Mouse (Mus musculus) MEL (cell line): ENCODE results near the gene Vipr2. TPM values are rescaled to one million over a fixed set of nuclear protein-coding genes. Genes with fewer than 3 reads are reported as not detected.

ENCODE experiments used
- DNase-seq: peaks from one replicate; pipeline ENCODE4 v3.0.0; 2011; ENCODE audit warnings: low read depth, low spot score
- H3K27ac ChIP-seq: 2 replicates; pipeline ENCODE4 v1.5.1; 2012; ENCODE audit warnings: low read depth, mild to moderate bottlenecking, control low read depth, low read length, moderate library complexity; ENCODE audit not compliant: control insufficient read depth
- H3K27me3 ChIP-seq, 2 experiments: fragments of 150-350 bp in 1 of 2; sonication (generic) in 1 of 2; 2 replicates each; pipeline ENCODE4 v1.6.1; 2012; ENCODE audit warnings: low read length in 2 of 2, mild to moderate bottlenecking in 2 of 2, improper control_type of control experiment in 1 of 2, moderate library complexity in 1 of 2; ENCODE audit not compliant: insufficient read depth in 2 of 2, control insufficient read depth in 1 of 2
- H3K36me3 ChIP-seq, 2 experiments: 2 replicates each; pipeline ENCODE4 v1.6.1; 2012 to 2014; ENCODE audit warnings: low read length in 2 of 2, improper control_type of control experiment in 1 of 2, inconsistent platforms in 1 of 2, mild to moderate bottlenecking in 1 of 2; ENCODE audit not compliant: insufficient read depth in 2 of 2, control insufficient read depth in 1 of 2
- H3K4me1 ChIP-seq, 2 experiments: fragments of 150-350 bp in 1 of 2; sonication (generic) in 1 of 2; 2 replicates each; pipeline ENCODE4 v1.6.1; 2012; ENCODE audit warnings: low read length in 2 of 2, improper control_type of control experiment in 1 of 2, mild to moderate bottlenecking in 1 of 2; ENCODE audit not compliant: insufficient read depth in 2 of 2, control insufficient read depth in 1 of 2
- H3K4me3 ChIP-seq, 2 experiments: fragments of 150-350 bp in 1 of 2; sonication (generic) in 1 of 2; 2 replicates each; pipeline ENCODE4 v1.5.1; 2012; ENCODE audit warnings: low read depth in 2 of 2, low read length in 2 of 2, mild to moderate bottlenecking in 2 of 2, moderate library complexity in 2 of 2, control low read depth in 1 of 2, improper control_type of control experiment in 1 of 2; ENCODE audit not compliant: control insufficient read depth in 1 of 2, insufficient read depth in 1 of 2
- H3K79me2 ChIP-seq: 2 replicates; pipeline ENCODE4 v1.6.1; 2012; ENCODE audit warnings: mild to moderate bottlenecking, low read length, moderate library complexity; ENCODE audit not compliant: control insufficient read depth, poor library complexity, insufficient read depth
- H3K9ac ChIP-seq: 2 replicates; pipeline ENCODE4 v1.6.1; 2012; ENCODE audit warnings: low read depth, mild to moderate bottlenecking, control low read depth, low read length, moderate library complexity; ENCODE audit not compliant: control insufficient read depth, poor library complexity, severe bottlenecking
- H3K9me3 ChIP-seq: fragments of 150-350 bp; sonication (generic); replicated peaks from 2 replicates; pipeline ENCODE4 v1.6.1; 2012; ENCODE audit warnings: mild to moderate bottlenecking, low read length, improper control_type of control experiment, moderate library complexity; ENCODE audit not compliant: insufficient read depth
- BHLHE40 ChIP-seq: IDR thresholded peaks from 2 replicates; pipeline ENCODE4 v1.6.1; 2012; ENCODE audit warnings: low read depth, mild to moderate bottlenecking, inconsistent platforms, low read length, improper control_type of control experiment, borderline replicate concordance
- CHD1 ChIP-seq: IDR thresholded peaks from 2 replicates; pipeline ENCODE4 v1.6.1; 2012; ENCODE audit warnings: low read depth, mild to moderate bottlenecking, inconsistent platforms, low read length, improper control_type of control experiment
- CHD2 ChIP-seq: IDR thresholded peaks from 2 replicates; pipeline ENCODE4 v1.6.1; 2011; ENCODE audit warnings: low read length, improper control_type of control experiment
- CTCF ChIP-seq, 3 experiments: IDR thresholded peaks in 2 of 3; conservative IDR thresholded peaks in 1 of 3; 2 replicates each; pipeline ENCODE4 v1.5.1; 2011 to 2012; ENCODE audit warnings: low read length in 3 of 3, low read depth in 2 of 3, mild to moderate bottlenecking in 2 of 3, improper control_type of control experiment in 1 of 3, inconsistent platforms in 1 of 3, mixed read lengths in 1 of 3, moderate library complexity in 1 of 3; ENCODE audit not compliant: control insufficient read depth in 1 of 3, insufficient read depth in 1 of 3, poor library complexity in 1 of 3, severe bottlenecking in 1 of 3
- E2F4 ChIP-seq: IDR thresholded peaks from 2 replicates; pipeline ENCODE4 v1.6.1; 2011; ENCODE audit warnings: low read depth, low read length, improper control_type of control experiment, borderline replicate concordance
- EP300 ChIP-seq, 2 experiments: IDR thresholded peaks; 2 replicates each; pipeline ENCODE4 v1.6.1; 2011; ENCODE audit warnings: improper control_type of control experiment in 2 of 2, low read length in 2 of 2, low read depth in 1 of 2, mild to moderate bottlenecking in 1 of 2
- ETS1 ChIP-seq: IDR thresholded peaks from 2 replicates; pipeline ENCODE4 v1.6.1; 2012; ENCODE audit warnings: low read depth, mild to moderate bottlenecking, inconsistent platforms, low read length, improper control_type of control experiment, moderate library complexity
- GATA1 ChIP-seq: IDR thresholded peaks from 2 replicates; pipeline ENCODE4 v1.6.1; 2011; ENCODE audit warnings: low read depth, low read length, improper control_type of control experiment
- HCFC1 ChIP-seq: IDR thresholded peaks from 2 replicates; pipeline ENCODE4 v1.6.1; 2012; ENCODE audit warnings: low read depth, mild to moderate bottlenecking, inconsistent platforms, low read length, improper control_type of control experiment, moderate library complexity
- JUND ChIP-seq: IDR thresholded peaks from 2 replicates; pipeline ENCODE4 v1.6.1; 2011; ENCODE audit warnings: low read depth, mild to moderate bottlenecking, improper control_type of control experiment, low read length
- KAT2A ChIP-seq: conservative IDR thresholded peaks from 2 replicates; pipeline ENCODE4 v1.6.1; 2012; ENCODE audit warnings: low read depth, low read length, improper control_type of control experiment, inconsistent platforms
- MAFK ChIP-seq: IDR thresholded peaks from 2 replicates; pipeline ENCODE4 v1.6.1; 2011; ENCODE audit warnings: low read depth, mild to moderate bottlenecking, low read length, improper control_type of control experiment, borderline replicate concordance
- MAX ChIP-seq: IDR thresholded peaks from 2 replicates; pipeline ENCODE4 v1.6.1; 2011; ENCODE audit warnings: low read length, improper control_type of control experiment
- MAZ ChIP-seq: IDR thresholded peaks from 2 replicates; pipeline ENCODE4 v1.6.1; 2012; ENCODE audit warnings: low read depth, mild to moderate bottlenecking, inconsistent platforms, low read length, improper control_type of control experiment
- MEF2A ChIP-seq: IDR thresholded peaks from 2 replicates; pipeline ENCODE4 v1.6.1; 2014; ENCODE audit warnings: low read depth, mild to moderate bottlenecking, inconsistent platforms, low read length, improper control_type of control experiment; ENCODE audit not compliant: poor library complexity, insufficient replicate concordance, severe bottlenecking; ENCODE audit errors: extremely low read depth
- MYB ChIP-seq: IDR thresholded peaks from 2 replicates; pipeline ENCODE4 v1.6.1; 2011; ENCODE audit warnings: mild to moderate bottlenecking, low read depth, low read length, improper control_type of control experiment
- MYC ChIP-seq: IDR thresholded peaks from 2 replicates; pipeline ENCODE4 v1.6.1; 2011; ENCODE audit warnings: low read depth, mild to moderate bottlenecking, low read length, improper control_type of control experiment, moderate library complexity
- NELFE ChIP-seq: IDR thresholded peaks from 2 replicates; pipeline ENCODE4 v1.6.1; 2011; ENCODE audit warnings: low read depth, low read length, improper control_type of control experiment
- NRF1 ChIP-seq: IDR thresholded peaks from 2 replicates; pipeline ENCODE4 v1.6.1; 2014; ENCODE audit warnings: low read depth, mild to moderate bottlenecking, inconsistent platforms, low read length, improper control_type of control experiment, moderate library complexity; ENCODE audit not compliant: poor library complexity, insufficient read depth, severe bottlenecking
- POLR2A ChIP-seq, 2 experiments: IDR thresholded peaks; 2 replicates each; pipeline ENCODE4 v1.6.1; 2011 to 2012; ENCODE audit warnings: low read length in 2 of 2, mild to moderate bottlenecking in 2 of 2, control low read depth in 1 of 2, improper control_type of control experiment in 1 of 2, low read depth in 1 of 2, moderate library complexity in 1 of 2; ENCODE audit not compliant: control insufficient read depth in 1 of 2, insufficient read depth in 1 of 2, poor library complexity in 1 of 2
- POLR2AphosphoS2 ChIP-seq: IDR thresholded peaks from 2 replicates; pipeline ENCODE4 v1.6.1; 2011; ENCODE audit warnings: low read length, improper control_type of control experiment
- RAD21 ChIP-seq: IDR thresholded peaks from 2 replicates; pipeline ENCODE4 v1.6.1; 2011; ENCODE audit warnings: mild to moderate bottlenecking, low read depth, low read length, improper control_type of control experiment
- RCOR1 ChIP-seq: IDR thresholded peaks from 2 replicates; pipeline ENCODE4 v1.6.1; 2012; ENCODE audit warnings: low read depth, mild to moderate bottlenecking, inconsistent platforms, low read length, improper control_type of control experiment
- TAL1 ChIP-seq: IDR thresholded peaks from 2 replicates; pipeline ENCODE4 v1.6.1; 2012; ENCODE audit warnings: mild to moderate bottlenecking, inconsistent platforms, low read length, moderate library complexity, mixed read lengths
- TBP ChIP-seq: IDR thresholded peaks from 2 replicates; pipeline ENCODE4 v1.8.0; 2011; ENCODE audit warnings: low read depth, low read length, improper control_type of control experiment
- UBTF ChIP-seq: IDR thresholded peaks from 2 replicates; pipeline ENCODE4 v1.6.1; 2012; ENCODE audit warnings: low read depth, mild to moderate bottlenecking, inconsistent platforms, low read length, improper control_type of control experiment, moderate library complexity, borderline replicate concordance; ENCODE audit not compliant: insufficient read depth
- USF1 ChIP-seq: IDR thresholded peaks from 2 replicates; pipeline ENCODE4 v1.6.1; 2014; ENCODE audit warnings: low read depth, mild to moderate bottlenecking, inconsistent platforms, low read length, improper control_type of control experiment, moderate library complexity
- USF2 ChIP-seq, 2 experiments: IDR thresholded peaks; 2 replicates each; pipeline ENCODE4 v1.6.1; 2011 to 2012; ENCODE audit warnings: improper control_type of control experiment in 2 of 2, low read length in 2 of 2, borderline replicate concordance in 1 of 2, inconsistent platforms in 1 of 2, low read depth in 1 of 2, mild to moderate bottlenecking in 1 of 2; ENCODE audit not compliant: insufficient read depth in 1 of 2
- ZMIZ1 ChIP-seq: IDR thresholded peaks from 2 replicates; pipeline ENCODE4 v1.6.1; 2012; ENCODE audit warnings: low read depth, mild to moderate bottlenecking, inconsistent platforms, low read length, improper control_type of control experiment, moderate library complexity
- ZNF384 ChIP-seq: IDR thresholded peaks from 2 replicates; pipeline ENCODE4 v1.6.1; 2012; ENCODE audit warnings: low read depth, mild to moderate bottlenecking, inconsistent platforms, low read length, improper control_type of control experiment
- polyA plus RNA-seq, 2 experiments: library from polyadenylated mRNA; stranded (reverse) in 1 of 2; unstranded in 1 of 2; fragments of >175 nt in 1 of 2; fragments of >200 nt in 1 of 2; gene quantifications; 2 replicates each; pipeline versions ENCODE4 v1.2.1 to v1.2.4; 2012; ENCODE audit warnings: low replicate concordance in 2 of 2, low read depth in 1 of 2; ENCODE audit not compliant: insufficient read length in 2 of 2, insufficient read depth in 1 of 2, missing spikeins in 1 of 2
- total RNA-seq: library from RNA; depleted of rRNA; stranded (reverse); fragments of 300-350 nt; gene quantifications from 2 replicates; pipeline ENCODE4 v1.2.3, GENCODE M21; 2012

The Vipr2 gene
- total and polyA plus RNA-seq, 3 experiments: not detected

GRCm38 (mm10) chr12:116044785-116045184 is 32.7 kb upstream of the Vipr2 start (continued):
- TF ChIP-seq ETS1 (peak; percentile 52), GATA1 (no peak; the same call in 1 of the 2 replicates), ZNF384 (peak; percentile 92), HCFC1 (peak; percentile 41; the same call in 1 of the 2 replicates), CHD2 (no peak), CHD1 (no peak), KAT2A (no peak), ZMIZ1 (no peak), RAD21 (no peak), POLR2A (IDR thresholded peaks at IDR 0.05; ENCODE audit: control insufficient read depth in 1 of 2, insufficient read depth in 1 of 2, low read depth in 1 of 2, low read length in 2 of 2, poor library complexity in 1 of 2) (peak in 1 of 2 experiments; percentile 55; a peak in 1 of 4 replicates), BHLHE40 (no peak), EP300 (IDR thresholded peaks at IDR 0.05; ENCODE audit: low read depth in 1 of 2, low read length in 2 of 2) (no peak)

GRCm38 (mm10) chr12:116047440-116048377 is 29.8 kb upstream of the Vipr2 start, which contains the start of gene Zfp386:
TSS of gene Zfp386 (plus strand) at chr12:116047724.
- Histone ChIP-seq H3K9ac (peak within 1 kb of the TSS; percentile 83), H3K4me3 (peak within 1 kb of the TSS; percentile 67 to 75), H3K9me3 (no peaks in the 10 kb centered on the region), H3K36me3 (peaks cover 2 to 12% of the 10 kb centered on the region in 2 experiments; a peak in 3 of 4 replicates), H3K79me2 (peaks cover 32% of the 10 kb centered on the region), H3K27ac (peak within 1 kb of the TSS; percentile 85), H3K27me3 (no peaks in the 10 kb centered on the region), H3K4me1 (peaks cover 8 to 11% of the 10 kb centered on the region in 2 experiments; a peak in 3 of 4 replicates)
- DNase-seq: peak; percentile 100
- no peak for TF ChIP-seq MAFK
- TF ChIP-seq RCOR1: peak; percentile 49
- peak; percentile 67; the same call in 1 of the 2 replicates for TF ChIP-seq KAT2A
- TF ChIP-seq MAX: peak; percentile 69
- no peak for TF ChIP-seq CTCF (IDR thresholded peaks at IDR 0.05 in 2 of 3, conservative IDR thresholded peaks at IDR 0.05 in 1 of 3; ENCODE audit: control insufficient read depth in 1 of 3, insufficient read depth in 1 of 3, low read depth in 2 of 3, low read length in 3 of 3, poor library complexity in 1 of 3, severe bottlenecking in 1 of 3)
- TF ChIP-seq GATA1: peak; percentile 64; the same call in 1 of the 2 replicates
- TF ChIP-seq MAZ: no peak; the same call in none of the 2 replicates
- TF ChIP-seq POLR2A (IDR thresholded peaks at IDR 0.05; ENCODE audit: control insufficient read depth in 1 of 2, insufficient read depth in 1 of 2, low read depth in 1 of 2, low read length in 2 of 2, poor library complexity in 1 of 2): peak; percentile 83 to 96
- peak; percentile 94; the same call in 1 of the 2 replicates for TF ChIP-seq UBTF
- TF ChIP-seq POLR2AphosphoS2: peak; percentile 90; the same call in 1 of the 2 replicates
- TF ChIP-seq MYB: no peak
- peak; percentile 97 for TF ChIP-seq NELFE
- peak; percentile 54; the same call in 1 of the 2 replicates for TF ChIP-seq USF1
- TF ChIP-seq ZMIZ1: peak; percentile 91
- TF ChIP-seq MEF2A: no peak
- peak; percentile 92 for TF ChIP-seq TBP
- TF ChIP-seq MYC: peak; percentile 72; the same call in 1 of the 2 replicates
- TF ChIP-seq CHD1: no peak
- no peak for TF ChIP-seq TAL1
- TF ChIP-seq USF2 (IDR thresholded peaks at IDR 0.05; ENCODE audit: borderline replicate concordance in 1 of 2, insufficient read depth in 1 of 2, low read depth in 1 of 2, low read length in 2 of 2): no peak
- TF ChIP-seq NRF1: peak; percentile 43; the same call in 1 of the 2 replicates
- no peak for TF ChIP-seq JUND
- no peak; a peak in 1 of 4 replicates for TF ChIP-seq EP300 (IDR thresholded peaks at IDR 0.05; ENCODE audit: low read depth in 1 of 2, low read length in 2 of 2)
- TF ChIP-seq E2F4: 0 out of 2 replicates have a peak, but pooled peaks have one; percentile 25
- TF ChIP-seq BHLHE40: no peak
- TF ChIP-seq CHD2: peak; percentile 100
